Mouse (Mus musculus) embryo, embryonic 10 days (tissue): ENCODE results near the gene Tet3.
A peak's percentile ranks its signal among the peaks of the same experiment; 100 is the strongest.

ENCODE experiments used
- DNase-seq: peaks from one replicate; pipeline ENCODE4 v3.0.0-alpha.2; 2015; ENCODE audit warnings: low spot score

Gene Tet3

DNA sequence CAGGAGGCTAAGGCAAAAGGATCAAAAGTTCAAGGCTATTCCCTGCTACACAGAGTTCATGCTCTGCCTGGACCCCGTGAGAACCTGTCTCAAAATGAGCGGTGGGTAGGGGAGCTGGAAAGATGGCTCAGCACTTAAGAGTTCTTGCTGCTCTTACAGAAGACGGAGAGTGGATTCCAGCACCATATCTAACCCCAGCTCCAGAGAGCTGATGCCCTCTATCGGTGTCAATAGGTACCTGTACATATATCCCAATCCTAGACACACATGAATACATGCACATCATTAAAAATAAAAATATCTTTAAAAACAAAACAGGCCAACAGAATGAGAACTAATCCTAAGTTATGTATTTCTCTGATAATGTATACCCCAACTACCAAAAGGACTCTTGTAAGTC lies 19.3 kb upstream of the Tet3 start:
- no peak for DNase-seq

- no peak for DNase-seq
These were observed 16.5 kb upstream of the Tet3 start for GRCm38 (mm10) chr6:83475431-83475830.

DNA sequence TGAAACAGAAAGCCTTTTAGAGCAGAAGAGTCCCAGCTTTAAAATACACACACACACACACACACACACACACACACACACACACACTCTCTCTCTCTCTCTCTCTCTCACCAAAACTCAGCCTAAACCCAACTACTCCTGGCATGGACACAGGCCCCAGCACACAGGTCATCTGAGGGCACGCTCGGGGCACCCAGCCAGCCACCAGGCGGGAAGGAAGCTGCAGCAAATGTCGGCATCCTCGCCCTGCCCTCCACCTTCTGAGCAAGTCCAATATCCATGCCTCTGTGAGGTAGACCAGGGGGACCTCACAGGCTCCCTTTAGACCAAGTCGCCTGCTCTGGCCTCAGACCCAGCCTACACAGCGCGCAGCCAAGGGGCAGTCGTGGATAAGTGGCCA lies 14.4 kb upstream of the Tet3 start:
- no peak for DNase-seq

DNA sequence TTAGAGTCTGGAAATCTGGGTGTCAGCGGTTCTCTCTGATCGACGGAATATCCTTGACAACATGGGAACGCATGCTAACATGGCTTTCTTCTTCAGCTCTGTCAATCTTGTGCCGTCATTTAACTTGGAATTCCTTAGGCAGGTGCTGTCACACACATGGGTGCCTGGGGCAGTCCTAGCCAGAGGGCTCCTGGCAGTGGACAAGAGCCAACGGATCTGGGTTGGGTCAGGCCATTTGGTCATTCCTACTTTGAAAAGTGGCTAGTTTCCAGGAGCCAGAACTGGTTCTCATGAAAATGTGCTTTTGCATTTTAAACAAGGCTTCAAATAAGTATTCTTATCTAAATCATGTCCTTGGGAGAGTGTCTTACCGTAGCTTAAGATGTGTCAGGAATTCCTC lies 12.9 kb upstream of the Tet3 start:
- DNase-seq = no peak

GRCm38 (mm10) chr6:83464011-83464410 lies 5.1 kb upstream of the Tet3 start:
- no peak for DNase-seq

- DNase-seq = peak; percentile 59
These were observed 1.7 kb downstream of the Tet3 start for GRCm38 (mm10) chr6:83456984-83457810.

DNA sequence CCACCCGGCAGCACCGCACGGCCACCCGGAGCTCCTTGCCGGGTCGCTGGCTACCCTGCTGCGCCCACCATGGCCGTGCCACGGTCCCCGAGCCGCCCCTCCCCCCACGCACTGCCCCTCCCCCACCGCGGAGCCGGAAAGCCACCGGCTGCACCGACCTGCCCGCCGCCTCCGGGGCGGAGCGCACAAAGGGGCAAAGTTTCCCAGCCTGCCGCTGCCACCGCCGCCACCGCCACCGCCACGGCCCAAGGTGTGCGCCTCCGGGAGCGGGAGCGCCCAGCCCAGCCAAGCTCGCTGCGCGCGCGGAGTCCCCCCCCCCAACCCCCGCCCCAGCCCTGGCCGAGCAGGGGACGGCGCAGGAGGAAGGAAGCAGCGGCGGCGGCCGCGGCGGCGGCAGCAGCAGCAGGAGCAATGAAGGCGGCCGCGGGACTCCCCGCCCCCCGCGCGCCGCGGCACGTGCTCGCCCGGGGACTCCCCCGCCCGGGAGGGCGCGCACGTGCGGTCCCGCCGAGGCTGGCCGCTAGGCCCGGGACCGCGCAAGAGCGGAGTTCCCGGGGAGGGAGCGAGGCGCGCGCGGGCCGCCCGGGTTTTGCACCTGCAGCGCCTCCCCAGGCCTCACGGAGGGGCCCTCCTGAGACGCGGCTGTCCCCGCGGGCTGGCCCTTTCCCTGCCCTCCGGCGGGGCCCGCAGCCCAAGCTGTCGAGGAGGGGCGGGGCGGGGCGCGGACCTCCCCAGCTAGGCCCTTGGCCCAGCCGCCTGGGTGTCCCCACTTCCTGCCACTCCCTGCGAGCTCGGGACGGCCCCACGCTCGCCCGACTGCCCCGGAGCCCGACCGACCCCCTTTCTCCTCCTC lies 2.5 kb downstream of the Tet3 start:
- peak; percentile 65 for DNase-seq

- DNase-seq = peak; percentile 51
These were observed 3.4 kb downstream of the Tet3 start for GRCm38 (mm10) chr6:83455328-83456130.

DNA sequence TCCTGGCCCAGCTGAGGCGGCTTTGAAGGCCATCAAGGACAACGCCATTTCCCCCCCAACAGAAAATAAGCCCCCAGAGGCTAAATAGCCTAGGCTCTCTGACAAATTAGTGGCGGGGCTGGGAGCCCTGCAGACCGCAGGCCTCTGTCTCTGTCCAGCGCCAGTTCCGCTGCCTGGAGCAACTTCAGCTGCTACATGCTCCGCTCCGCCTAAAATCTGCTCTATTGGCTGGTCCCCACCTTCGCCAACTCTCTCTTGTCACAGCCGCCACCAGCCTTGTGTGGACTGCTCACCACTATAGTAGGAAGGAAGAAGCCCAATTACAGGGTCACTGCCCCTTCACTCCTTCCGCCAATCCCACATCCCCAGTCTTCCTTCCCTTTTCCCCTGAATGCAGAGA lies 5.2 kb downstream of the Tet3 start:
- peak; percentile 44 for DNase-seq

DNA sequence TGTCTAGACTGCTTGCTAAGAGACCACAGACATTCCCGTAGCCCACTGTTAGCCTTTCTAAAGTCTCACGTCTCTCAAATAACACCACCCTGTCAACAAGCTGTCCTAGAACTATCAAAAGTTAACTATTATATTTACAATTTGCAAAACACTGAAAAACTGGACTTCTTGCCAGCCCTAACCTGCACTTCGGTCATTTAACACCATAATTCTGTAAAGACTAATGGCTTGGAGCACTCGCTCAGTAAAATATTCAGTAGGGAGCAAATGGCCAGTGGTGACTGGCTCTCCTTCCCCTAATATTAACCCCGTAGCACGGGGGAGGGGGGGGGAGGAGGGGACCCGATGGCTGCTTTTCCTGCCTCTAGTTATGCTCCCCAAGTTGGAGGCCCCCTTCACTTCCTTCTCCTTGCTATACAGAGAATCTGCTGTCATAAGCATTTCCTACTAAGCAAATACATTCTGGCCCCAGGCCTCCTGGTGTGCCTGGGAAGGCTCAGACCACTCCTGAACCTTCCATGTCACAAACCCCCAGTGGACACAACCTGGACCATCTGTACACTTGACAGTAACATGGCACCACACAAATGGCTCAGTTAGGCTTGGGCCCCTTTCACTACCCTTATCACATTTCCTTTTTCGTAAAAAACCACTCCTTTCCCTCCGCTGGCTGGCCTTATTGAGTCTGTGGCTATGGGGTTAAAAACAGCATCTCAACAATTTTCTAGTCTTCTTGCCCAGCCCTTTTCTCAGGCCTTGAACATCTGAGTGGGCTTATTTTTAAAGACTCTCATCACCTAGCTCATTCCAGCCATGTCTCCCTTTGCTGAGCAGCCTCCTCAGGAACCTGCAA lies 8.2 kb downstream of the Tet3 start:
- no peak for DNase-seq

DNA sequence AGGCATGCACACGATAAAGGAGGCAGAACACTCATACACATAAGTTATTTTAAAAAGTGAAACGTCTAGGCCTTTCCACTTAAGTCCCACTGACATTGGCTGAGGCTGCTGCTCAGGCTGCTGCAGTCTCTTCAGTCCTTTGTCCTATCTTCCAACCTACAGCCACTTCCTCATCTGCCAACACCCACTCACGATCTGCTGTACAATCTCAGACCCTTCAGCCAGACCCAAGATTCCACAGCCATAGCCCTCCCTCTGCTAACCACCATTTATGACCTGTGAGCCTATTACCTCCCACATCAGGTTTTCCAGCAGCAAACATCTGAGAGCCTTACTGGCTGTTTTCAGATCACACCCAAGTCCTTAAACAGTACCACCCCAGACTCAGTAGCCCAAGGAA lies 9.4 kb downstream of the Tet3 start:
- DNase-seq = no peak

- no peak for DNase-seq
These were observed 10.0 kb downstream of the Tet3 start for GRCm38 (mm10) chr6:83448911-83449310.

DNA sequence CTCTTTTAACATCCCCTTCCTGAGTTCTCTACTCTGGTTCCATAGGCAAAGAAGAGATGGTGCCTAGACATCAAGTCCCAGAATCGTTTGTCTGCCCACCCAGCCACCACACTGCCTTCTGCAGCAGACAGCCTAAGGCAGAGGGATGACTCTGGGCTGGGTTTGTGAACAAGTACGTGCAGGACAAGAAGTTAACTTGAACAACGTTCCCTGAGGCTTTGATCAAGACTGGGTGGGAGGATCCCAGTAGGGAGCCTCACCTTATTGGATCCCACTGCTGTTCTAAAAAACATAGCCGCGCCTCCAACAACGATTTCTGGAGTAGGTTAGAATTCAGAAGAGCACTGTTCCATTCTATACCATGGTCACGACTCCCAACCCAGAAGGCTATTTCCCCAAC lies 11.9 kb downstream of the Tet3 start:
- no peak for DNase-seq

DNA sequence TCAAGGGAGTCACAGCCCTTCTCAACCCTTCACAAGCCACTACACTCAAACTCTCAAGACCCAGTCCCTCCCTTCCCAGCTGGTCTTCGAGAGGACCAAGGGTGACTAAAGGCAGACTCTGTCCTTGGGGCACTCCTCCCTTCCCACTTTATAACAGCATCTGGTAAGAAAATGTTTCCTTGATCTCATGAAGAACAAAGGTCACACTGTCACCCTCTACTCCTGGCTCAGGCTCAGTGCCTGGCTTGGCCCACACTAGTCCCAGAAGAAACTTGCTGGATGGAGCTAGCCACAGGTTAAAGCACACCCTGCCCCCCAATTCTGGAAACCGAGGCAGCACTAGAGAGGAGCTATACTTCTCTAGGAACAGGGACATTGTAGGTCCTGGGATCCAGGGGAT lies 13.1 kb downstream of the Tet3 start:
- DNase-seq = no peak

DNA sequence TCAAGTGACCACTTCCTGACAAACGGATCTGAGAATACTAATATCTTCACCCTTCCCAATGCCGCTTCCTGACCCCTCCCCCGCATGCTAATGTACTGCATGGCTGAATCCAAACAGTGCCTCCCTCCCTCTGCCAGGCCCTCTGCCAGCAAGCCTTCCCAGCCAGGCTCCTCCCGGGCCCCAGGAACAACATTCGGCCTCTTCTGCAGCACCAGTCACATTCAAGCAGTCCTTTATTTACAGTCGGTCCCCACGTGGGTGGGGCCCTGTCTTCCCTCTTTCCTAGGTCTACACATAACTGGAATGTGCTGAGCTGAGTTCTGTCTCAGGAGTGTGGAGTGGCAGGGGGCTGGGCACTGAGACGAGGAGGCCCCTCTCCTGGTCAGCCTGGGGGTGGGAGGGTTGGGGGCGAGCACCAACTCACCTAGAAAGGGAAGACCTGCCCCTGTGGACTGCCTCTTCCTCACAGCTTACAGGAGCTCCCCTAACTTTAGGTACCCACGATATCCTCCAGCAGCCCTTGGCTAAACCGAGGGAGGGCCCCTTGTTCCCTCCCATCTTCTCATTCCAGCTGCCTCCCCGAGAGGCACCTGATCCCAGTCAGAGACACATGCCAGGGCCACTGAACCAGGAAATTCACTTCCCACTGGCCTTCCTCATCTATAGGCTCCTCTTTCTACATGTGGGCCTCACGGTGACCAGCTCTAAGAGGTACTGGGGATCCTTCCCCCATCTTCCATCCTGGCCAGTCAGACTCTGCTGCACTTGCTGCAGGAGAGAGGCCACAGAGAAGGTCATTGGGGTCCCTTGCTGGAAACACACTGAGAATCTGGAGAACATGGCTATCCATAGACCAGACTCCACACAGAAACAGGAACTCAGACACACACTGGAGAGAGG lies 15.2 kb downstream of the Tet3 start:
- peak; percentile 42 for DNase-seq

DNA sequence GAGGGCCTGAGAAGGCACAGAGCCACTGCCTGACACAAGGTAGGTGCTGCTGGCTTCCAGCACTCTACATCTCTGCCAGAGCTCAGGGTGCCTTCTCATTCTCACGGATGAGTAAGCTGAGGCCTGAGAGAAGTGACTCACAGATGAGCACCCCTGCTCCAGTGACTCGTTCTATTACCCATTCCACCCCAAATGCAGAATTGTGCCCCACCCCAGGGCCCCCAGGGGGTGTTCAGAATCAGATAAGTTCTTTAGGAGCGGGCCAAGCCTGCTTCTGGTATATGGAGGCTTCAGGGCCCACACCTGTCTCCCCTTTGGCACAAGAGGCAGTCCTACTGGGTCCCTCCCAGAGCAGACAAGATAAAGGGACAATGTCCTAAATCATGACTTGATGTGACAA lies 16.2 kb downstream of the Tet3 start:
- DNase-seq = no peak

GRCm38 (mm10) chr6:83441259-83442061 lies 17.4 kb downstream of the Tet3 start:
- peak; percentile 90 for DNase-seq

- DNase-seq = peak; percentile 81
These were observed 18.2 kb downstream of the Tet3 start for GRCm38 (mm10) chr6:83440510-83441258.

DNA sequence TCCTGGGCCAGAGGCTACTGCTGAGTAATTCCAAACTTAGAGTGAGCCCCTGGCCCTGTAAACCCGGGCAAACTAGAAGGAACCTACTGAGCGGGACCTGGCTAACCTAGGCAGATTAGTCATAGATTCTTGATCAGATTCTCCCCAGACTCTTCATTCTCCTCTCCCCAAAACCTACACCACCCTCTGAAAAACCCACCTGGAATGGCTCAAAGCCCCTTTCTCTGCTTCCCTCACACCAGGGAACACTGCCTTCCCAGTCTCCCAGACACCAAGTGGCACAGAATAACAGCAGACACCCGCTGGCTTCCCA lies 18.7 kb downstream of the Tet3 start:
- no peak for DNase-seq
